Mouse (Mus musculus) bone marrow macrophage, adult 2 months (primary cell): ENCODE data around the gene Pgm2l1. TPM values are rescaled to one million over a fixed set of nuclear protein-coding genes. Genes with fewer than 3 reads are reported as not detected.
A peak's percentile ranks its signal among the peaks of the same experiment; 100 is the strongest.

Experiments
- H3K27ac ChIP-seq: 2 replicates; pipeline ENCODE4 v1.5.1; 2012; ENCODE audit warnings: low read depth, low read length; ENCODE audit not compliant: insufficient read depth
- H3K4me1 ChIP-seq: 2 replicates; pipeline ENCODE4 v1.6.1; 2012; ENCODE audit warnings: low read length; ENCODE audit not compliant: control insufficient read depth, insufficient read depth
- H3K4me3 ChIP-seq: 2 replicates; pipeline ENCODE4 v1.5.1; 2012; ENCODE audit warnings: mild to moderate bottlenecking, low read length, moderate library complexity; ENCODE audit not compliant: insufficient read depth
- CTCF ChIP-seq: IDR thresholded peaks from 2 replicates; pipeline ENCODE4 v1.5.1; 2012; ENCODE audit warnings: low read depth, mild to moderate bottlenecking, low read length, moderate library complexity
- POLR2A ChIP-seq: IDR thresholded peaks from 2 replicates; pipeline ENCODE4 v1.6.1; 2012; ENCODE audit warnings: mild to moderate bottlenecking, low read depth, low read length, borderline replicate concordance
- polyA plus RNA-seq: library from polyadenylated mRNA; stranded (reverse); fragments of >200 nt; gene quantifications from 2 replicates; pipeline ENCODE4 v1.2.4, GENCODE M21; 2012; ENCODE audit not compliant: missing spikeins, insufficient read depth, insufficient read length

Gene Pgm2l1
- polyA plus RNA-seq: 14.1 and 14.4 TPM in 2 replicates

DNA sequence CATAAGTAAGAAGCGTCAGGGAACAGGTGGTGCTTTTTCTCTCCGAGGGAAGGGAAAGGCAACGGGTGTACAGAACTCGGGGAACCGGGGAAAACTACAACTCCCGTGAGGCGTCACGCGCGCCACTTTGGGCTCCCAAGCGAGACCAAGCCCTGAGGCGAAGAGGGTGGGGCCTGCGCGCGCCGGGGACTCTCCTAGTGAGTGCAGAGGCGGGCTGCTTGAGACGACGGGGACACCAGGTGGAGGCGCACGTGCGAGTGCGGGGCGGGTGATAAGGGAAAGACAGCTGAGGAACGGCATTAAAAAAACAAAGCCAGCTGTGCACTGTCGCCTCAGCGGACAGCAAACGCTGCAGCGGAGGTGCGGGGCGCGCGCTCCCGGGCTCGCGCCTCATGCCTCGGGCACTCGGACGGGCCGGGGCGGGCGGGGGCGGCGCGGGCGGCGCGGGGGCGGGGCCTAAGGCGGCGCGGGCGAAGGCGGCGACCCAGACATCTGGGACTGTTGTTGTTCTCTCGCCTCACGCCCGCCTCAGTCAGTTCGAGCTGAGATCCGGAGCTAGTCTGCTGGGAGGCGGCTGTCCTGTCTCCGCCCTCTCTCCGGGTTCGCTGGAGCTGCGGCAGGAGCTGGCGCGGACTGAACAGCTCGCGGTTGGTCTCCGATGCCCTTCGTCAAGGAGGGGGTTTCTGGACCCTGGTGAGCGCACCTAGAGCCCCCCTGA lies at the start of gene Pgm2l1:
Gene Pgm2l1 (plus strand): TSS at position 237 of the 718 bp plus-strand sequence.
- TF ChIP-seq POLR2A (no peak), CTCF (no peak)
- peaks cover 11% of the 10 kb centered on the region for H3K4me1 ChIP-seq
- H3K4me3 ChIP-seq: peak within 1 kb of the TSS; percentile 76
- peak within 1 kb of the TSS; percentile 73 for H3K27ac ChIP-seq

DNA sequence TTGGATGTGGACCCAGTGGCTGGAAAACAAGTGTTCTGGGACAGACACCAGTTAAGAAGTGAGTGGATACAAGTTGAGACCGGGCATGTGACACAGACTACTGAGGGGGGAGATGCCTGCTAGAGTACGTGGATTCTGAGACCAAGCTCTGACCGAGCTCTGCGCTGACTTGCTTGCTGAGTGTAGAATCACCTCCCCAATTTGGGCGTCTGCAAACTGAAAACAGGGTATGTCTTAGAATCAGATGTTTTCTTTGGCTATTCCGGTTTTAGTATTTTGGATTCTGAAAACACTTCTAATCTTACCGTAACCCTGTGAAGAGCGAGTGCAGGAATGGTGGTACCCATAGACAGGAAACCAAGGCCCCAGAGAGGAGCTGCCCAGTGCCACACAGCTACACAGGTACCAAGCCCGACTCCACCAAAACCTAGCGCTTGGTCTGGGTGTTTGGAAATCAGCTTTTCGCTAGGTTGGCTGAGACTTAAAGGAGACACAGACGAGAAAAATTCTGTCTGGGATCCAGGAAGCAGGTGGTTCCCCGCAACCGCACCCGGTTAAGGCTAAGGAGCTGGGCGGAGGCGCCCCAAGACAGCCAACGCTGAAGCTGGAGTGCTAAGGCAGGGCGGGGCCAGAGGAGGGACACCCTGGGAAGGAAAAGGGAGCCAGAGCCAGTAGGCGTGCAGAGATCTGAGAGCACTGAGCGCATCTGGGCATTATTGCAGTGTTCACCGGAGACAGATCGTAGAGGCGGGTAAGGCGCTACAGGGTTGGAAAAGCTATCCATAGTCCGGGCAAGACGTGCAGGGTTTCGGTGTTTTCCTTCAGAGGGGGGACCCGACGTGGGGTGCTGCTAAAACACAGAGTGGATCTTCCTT lies 48.9 kb upstream of the Pgm2l1 start:
- peak overlapping the region; percentile 48 for H3K4me3 ChIP-seq
- no peak overlapping the region for H3K27ac ChIP-seq
- peaks cover 39% of the 10 kb centered on the region for H3K4me1 ChIP-seq
- TF ChIP-seq CTCF (no peak), POLR2A (no peak)

DNA sequence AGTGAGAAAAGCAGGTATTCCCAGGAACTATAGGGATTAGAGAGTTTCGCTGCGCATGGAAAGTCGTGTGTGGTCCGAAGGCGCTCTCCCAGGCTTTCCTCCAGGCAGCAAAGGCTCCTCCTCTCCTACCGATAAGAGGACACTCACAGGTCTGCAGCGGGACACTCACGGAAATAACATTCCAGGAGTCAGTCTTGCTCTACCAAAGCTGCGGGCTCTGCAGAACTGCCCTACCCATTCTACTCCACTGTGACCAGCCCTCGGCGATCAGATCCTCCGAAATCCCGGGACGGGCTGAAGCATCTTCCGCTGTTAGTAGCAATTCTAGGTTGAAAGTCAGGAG lies 48.3 kb upstream of the Pgm2l1 start:
- H3K4me3 ChIP-seq: peak overlapping the region; percentile 48
- H3K4me1 ChIP-seq: peaks cover 39% of the 10 kb centered on the region
- TF ChIP-seq CTCF: no peak
- no peak for TF ChIP-seq POLR2A
- H3K27ac ChIP-seq: no peak overlapping the region

DNA sequence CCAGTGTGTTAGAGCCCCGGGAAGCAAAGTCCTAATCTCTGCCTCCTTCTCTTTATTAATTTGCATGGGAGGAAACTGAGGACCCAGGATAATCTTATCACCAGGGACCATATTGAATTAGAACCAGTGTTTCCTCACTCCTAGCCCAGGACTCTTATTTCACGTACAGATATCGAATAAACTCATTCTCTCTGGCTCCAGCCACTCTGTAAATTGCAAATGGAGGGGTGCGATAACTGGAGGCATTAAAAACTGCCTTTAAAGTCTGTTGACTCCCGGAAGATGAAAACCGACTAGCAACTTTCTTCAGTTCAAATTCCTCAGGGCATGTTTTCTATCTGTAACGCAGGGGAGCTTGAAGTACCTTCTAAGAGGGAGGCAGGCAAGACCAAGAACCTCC lies 47.8 kb upstream of the Pgm2l1 start:
- H3K4me3 ChIP-seq: 0 out of 2 replicates have a peak overlapping the region, but pooled peaks have one; percentile 48
- no peak for TF ChIP-seq CTCF
- no peak for TF ChIP-seq POLR2A
- H3K4me1 ChIP-seq: peaks cover 39% of the 10 kb centered on the region
- no peak overlapping the region for H3K27ac ChIP-seq

DNA sequence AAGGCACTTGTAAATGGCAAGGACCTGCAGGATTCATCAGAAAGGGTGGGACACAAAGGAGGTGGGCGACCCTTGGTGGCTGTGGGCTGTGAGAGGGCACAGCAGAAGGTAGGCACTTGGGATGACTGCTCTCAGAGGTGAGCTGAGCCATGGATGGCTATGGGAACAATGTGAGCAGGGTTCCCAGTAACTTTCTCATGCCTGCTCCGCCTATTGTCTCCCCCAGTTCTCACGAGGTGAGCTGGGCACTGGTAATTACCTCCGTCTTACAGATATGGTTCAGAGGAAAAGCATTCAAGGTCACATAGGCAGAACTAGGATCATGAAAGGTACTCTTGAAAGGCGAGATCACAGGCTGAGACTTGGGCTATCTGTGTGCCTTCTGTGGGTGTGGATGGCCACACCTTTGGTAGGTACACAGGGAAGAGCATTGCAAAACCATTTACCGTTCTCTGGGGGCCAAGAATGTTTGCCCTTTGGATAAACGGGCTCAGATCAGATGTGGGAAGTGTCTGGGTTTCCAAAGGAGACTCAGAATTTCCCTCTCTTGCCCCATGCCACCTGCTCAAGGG lies 47.3 kb upstream of the Pgm2l1 start:
- Histone ChIP-seq H3K4me1 (peaks cover 36% of the 10 kb centered on the region), H3K4me3 (no peak overlapping the region), H3K27ac (no peak overlapping the region)
- no peak for TF ChIP-seq POLR2A
- TF ChIP-seq CTCF: no peak

DNA sequence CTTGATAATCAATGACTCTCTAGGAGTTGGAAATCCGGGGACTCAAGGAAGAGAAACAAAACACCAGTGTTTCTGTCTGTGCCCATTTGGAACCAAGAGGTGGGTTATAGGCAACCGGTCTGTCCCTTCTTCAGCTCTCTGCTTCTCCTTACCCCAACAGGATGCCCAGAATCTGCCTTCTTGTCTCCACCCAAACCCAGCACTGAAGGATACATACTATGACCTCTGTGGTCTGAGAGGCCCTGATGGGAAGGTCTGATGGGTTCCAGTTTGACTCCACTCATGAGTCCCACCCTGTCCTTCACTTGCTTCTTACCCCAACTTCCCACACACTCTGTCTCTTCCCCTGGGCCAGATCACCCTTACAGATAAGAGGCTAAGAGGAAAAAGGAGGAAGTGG lies 46.0 kb upstream of the Pgm2l1 start:
- no peak overlapping the region for H3K4me3 ChIP-seq
- H3K4me1 ChIP-seq: peaks cover 26% of the 10 kb centered on the region
- H3K27ac ChIP-seq: no peak overlapping the region
- TF ChIP-seq CTCF (no peak), POLR2A (no peak)

DNA sequence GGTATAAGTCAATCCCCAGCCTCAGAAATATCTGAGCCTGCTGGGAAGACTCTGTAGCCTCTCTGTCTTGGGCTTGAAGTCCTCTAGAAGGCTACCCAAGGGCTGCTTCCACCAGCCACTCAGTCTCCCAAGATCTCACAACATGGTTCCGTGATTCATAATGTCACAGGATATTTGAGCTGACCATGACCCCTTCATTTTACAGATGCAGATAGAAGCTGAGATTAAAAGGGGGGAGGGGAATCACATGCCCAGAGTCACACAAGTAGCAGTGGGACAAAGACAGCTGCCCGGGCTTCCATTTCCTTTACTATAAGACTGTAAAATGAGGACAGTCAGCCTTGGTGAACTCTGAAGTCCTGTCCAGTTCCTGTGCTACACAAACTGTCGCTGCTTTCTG lies 45.6 kb upstream of the Pgm2l1 start:
- Histone ChIP-seq H3K4me1 (peaks cover 21% of the 10 kb centered on the region), H3K4me3 (no peak overlapping the region), H3K27ac (0 out of 2 replicates have a peak overlapping the region, but pooled peaks have one; percentile 54)
- TF ChIP-seq CTCF: no peak
- no peak for TF ChIP-seq POLR2A

DNA sequence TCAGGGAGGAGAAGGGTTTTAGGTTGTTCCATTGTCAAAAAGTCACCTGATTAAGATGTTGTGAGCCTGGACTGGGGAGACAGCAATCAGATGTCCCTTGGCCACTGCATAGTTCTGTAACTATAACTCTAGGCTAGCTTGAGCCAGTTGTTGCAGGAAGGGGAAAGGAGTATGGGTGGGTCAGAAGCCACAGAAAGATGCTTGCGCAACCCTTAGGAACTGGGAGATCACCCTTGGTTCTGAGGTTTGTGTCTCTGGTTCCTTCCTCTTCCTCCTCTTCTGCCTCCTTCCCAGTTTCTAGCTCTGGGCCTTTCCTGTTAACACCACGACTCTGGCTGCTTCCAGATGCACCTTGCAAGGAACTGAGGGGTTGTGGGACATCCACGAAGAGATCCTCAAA lies 44.8 kb upstream of the Pgm2l1 start:
- Histone ChIP-seq H3K27ac (peak overlapping the region; percentile 54), H3K4me3 (no peak overlapping the region), H3K4me1 (peaks cover 20% of the 10 kb centered on the region)
- TF ChIP-seq POLR2A: no peak
- TF ChIP-seq CTCF: no peak

DNA sequence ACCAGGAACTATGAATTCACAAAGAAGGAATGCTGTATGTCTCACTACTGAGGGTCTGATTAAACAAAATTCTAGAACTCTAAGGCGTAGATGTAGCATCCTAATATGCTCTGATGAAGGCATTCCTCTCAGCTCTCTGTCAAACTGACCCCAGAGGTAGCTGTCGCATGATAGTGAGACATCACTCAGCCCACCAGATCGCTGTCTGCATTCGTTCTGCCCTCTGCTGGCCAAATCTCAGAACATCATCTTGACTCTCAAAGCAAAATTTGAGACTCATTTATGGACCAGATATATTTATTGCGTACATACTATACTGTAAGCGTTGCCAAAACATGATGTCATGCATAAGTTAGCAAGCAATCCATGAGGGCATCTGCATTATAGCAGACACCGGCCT lies 39.6 kb upstream of the Pgm2l1 start:
- H3K4me3 ChIP-seq: no peak overlapping the region
- H3K4me1 ChIP-seq: peaks cover 10% of the 10 kb centered on the region
- H3K27ac ChIP-seq: no peak overlapping the region
- TF ChIP-seq POLR2A (no peak), CTCF (peak; percentile 85)
